Mouse (Mus musculus) spleen, adult 2 months (tissue): Measurements from ENCODE around the gene Srgap2.

Experiments used
- CTCF ChIP-seq: fragments of 200-500 bp; IDR thresholded peaks from 2 replicates; pipeline ENCODE4 v1.5.1; 2011; ENCODE audit warnings: mild to moderate bottlenecking, inconsistent platforms; ENCODE audit not compliant: insufficient read depth, insufficient read length, insufficient replicate concordance; ENCODE audit errors: extremely low read depth
- POLR2A ChIP-seq: fragments of 200-500 bp; IDR thresholded peaks from 2 replicates; pipeline ENCODE4 v1.6.1; 2011; ENCODE audit warnings: low read depth, low read length, inconsistent platforms

DNA sequence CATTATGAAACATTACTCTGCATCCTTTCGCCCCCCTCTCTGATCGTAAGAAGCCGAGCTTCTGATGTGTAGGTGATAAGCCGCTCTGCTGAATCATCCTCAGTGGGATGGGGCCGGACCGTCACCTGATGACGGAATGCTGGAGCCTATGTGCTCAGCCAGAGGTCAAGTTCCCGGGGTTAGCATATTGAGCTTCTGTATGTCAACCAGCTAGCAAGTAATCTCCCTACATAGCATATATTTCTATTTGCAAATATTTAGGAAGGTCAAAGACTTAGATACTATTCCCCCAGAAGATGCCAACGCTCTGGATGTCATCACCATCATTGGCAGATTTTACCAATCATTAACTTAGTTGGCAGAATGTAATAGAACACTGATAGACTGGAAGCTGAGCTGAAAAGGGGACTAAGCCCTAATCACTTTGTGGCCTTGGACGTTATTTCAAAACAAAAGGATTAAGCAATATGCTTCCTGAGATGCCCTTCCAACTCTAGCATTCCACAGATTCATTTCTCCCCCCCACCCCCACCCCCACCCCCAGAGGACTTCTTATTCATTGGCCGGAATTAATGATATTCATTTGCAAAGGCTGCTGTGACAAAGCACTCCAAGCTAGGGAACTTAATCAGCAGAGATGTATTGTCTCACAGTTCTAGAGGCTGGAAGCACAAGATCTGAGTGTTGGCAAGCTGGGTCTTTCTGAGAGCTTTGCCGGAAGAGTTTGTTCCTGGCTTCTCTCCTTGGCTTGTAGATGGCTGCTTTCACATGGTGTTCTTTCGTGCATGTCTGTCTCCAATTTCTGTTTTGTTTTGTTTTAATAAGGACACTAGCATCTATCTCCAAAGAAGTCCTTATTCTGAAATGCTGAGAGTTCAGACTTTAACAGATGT lies 19.9 kb upstream of the Srgap2 start:
- TF ChIP-seq POLR2A = no peak
- no peak for TF ChIP-seq CTCF
